Mouse (Mus musculus) MEL (cell line): ENCODE measurements around the gene Rnf207.

Source experiments
- CTCF ChIP-seq, 3 experiments: IDR thresholded peaks in 2 of 3; conservative IDR thresholded peaks in 1 of 3; 2 replicates each; pipeline ENCODE4 v1.5.1; 2011 to 2012; ENCODE audit warnings: low read length in 3 of 3, low read depth in 2 of 3, mild to moderate bottlenecking in 2 of 3, improper control_type of control experiment in 1 of 3, inconsistent platforms in 1 of 3, mixed read lengths in 1 of 3, moderate library complexity in 1 of 3; ENCODE audit not compliant: control insufficient read depth in 1 of 3, insufficient read depth in 1 of 3, poor library complexity in 1 of 3, severe bottlenecking in 1 of 3
- ELF1 ChIP-seq: IDR thresholded peaks from 2 replicates; pipeline ENCODE4 v1.6.1; 2014; ENCODE audit warnings: low read depth, mild to moderate bottlenecking, inconsistent platforms, low read length, improper control_type of control experiment, moderate library complexity
- RCOR1 ChIP-seq: IDR thresholded peaks from 2 replicates; pipeline ENCODE4 v1.6.1; 2012; ENCODE audit warnings: low read depth, mild to moderate bottlenecking, inconsistent platforms, low read length, improper control_type of control experiment

DNA sequence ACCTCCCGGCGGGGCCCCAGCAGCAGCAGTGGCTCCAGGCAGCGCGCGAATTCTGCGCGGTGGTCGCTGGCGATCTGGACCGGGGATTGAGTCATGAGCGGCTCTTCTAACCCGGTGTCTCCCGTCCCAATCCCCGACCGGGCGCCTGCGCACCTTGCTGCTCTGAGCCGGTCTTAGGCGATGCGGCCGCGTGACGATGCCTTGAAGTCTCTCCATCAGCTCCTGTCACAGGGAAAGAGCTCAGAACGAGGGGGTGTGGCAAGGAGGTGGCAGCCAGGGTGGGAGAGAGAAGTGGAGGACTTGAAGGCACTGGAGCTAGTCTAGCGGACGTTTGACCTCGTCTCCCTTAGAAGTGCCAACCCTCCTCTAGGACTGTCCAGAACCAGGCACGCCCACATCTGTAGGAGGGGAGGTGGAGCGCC is 5.6 kb downstream of the Rnf207 start:
- TF ChIP-seq CTCF (IDR thresholded peaks at IDR 0.05 in 2 of 3, conservative IDR thresholded peaks at IDR 0.05 in 1 of 3; ENCODE audit: control insufficient read depth in 1 of 3, insufficient read depth in 1 of 3, low read depth in 2 of 3, low read length in 3 of 3, poor library complexity in 1 of 3, severe bottlenecking in 1 of 3) (no peak), ELF1 (no peak), RCOR1 (no peak)
